Mouse (Mus musculus): ENCODE results near the gene Erfe.

Erfe gene

DNA sequence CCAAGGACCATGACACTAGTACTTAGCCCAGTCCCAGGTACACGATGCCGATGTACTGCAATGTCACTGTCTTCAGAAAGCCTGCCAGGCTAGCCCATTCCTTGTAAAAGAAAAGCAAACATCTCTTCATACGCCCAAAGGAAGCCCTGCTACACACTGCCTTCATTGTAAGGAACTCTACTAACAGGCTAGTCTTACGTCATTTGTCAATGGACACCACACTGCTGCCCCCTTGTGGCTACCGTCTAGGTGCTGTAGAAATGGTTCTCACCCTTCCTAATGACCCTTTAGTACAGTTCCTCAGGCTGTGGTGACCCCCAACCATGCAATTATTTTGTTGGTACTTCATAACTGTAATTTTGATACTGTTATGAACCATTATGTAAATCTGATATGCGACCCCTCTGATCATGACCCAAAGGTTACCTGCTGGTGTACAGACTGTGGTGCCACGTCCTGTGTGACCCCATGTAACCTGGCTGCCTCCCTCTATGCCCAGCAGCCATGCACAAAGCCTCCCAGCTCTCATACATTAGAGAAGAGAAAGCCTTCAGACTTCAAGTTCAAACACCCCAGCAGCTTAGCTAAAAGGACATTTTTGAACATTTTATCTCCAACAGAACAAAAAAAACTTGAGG is 14.3 kb downstream of the Erfe start:
- DNase-seq, result peak; percentile 77 to 91

DNA sequence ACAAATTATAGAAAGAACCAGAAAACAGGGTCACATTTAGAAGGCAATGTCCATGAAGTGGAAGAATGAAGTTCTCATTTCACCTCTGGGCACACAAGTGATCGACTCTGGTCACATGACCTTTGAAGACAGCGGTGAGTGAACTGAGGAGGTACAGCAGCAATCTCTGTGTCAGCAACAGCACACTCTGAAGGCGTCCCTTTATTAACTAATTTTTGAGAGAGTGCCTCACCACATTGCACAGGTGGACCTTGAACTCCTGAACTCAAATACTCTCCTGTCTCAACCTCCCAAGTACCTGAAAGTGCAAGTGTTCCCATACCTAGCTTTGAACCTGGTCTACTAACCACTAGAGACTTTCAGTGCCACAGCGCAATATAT is 14.9 kb downstream of the Erfe start:
- no peak for DNase-seq

GRCm38 (mm10) chr1:91390369-91390768 is 24.1 kb downstream of the Erfe start:
- peak in 1 of 2 experiments; percentile 11 for DNase-seq

- DNase-seq, result peak; percentile 17 to 41
These were observed 31.7 kb downstream of the Erfe start for GRCm38 (mm10) chr1:91397927-91398259.

DNA sequence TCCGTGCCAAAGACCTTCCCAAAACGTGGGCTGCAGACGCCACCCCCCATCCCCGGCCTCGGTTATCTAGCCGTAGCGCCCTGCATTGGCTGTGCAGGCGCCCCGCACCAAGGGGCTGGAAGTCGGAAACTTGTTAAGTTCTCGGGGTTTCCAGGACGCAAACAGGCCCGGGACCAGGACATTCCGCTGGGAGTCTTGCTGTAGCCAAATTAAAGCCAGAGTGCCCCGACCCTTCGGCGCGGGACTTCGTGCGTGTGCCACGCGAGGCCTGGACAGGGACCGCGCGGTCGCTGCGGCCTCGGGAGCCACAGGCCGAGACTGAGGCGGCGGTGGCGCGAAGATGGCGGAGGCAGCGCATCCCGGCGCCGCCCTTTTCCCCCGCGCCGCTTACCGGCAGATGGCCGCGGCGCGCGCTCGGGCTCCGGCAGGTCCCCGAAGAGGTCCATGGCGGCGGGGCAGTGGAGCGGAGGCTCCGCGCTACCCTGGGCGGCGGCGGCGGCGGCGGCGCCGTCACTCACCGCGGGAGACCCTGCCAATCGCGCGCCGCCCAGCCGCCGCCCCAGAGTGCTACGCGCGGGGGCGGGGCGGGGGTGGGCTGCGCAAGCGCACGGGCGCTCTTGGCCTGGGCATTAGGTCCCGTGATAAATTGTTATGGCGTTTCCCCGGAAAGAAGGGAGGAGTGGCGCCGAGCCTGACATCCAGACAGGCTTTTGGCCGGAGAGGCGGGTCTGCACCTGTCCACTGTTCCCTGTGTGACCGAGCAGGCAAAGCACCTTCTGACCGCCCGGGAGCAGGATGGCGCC is 32.2 kb downstream of the Erfe start, which contains the start of gene Ilkap:
TSS of gene Ilkap (minus strand) at position 556 of the 803 bp plus-strand sequence.
- DNase-seq, result peak; percentile 85 to 91

- DNase-seq, result no peak
These were observed 38.7 kb downstream of the Erfe start for GRCm38 (mm10) chr1:91404976-91405375.

GRCm38 (mm10) chr1:91405406-91406169 is 39.4 kb downstream of the Erfe start:
- peak in 1 of 2 experiments; percentile 50 for DNase-seq

- no peak for DNase-seq
These were observed 41.6 kb downstream of the Erfe start for GRCm38 (mm10) chr1:91407819-91408218.

GRCm38 (mm10) chr1:91411631-91412285 is 45.5 kb downstream of the Erfe start:
- peak in 1 of 2 experiments; percentile 56 for DNase-seq

DNA sequence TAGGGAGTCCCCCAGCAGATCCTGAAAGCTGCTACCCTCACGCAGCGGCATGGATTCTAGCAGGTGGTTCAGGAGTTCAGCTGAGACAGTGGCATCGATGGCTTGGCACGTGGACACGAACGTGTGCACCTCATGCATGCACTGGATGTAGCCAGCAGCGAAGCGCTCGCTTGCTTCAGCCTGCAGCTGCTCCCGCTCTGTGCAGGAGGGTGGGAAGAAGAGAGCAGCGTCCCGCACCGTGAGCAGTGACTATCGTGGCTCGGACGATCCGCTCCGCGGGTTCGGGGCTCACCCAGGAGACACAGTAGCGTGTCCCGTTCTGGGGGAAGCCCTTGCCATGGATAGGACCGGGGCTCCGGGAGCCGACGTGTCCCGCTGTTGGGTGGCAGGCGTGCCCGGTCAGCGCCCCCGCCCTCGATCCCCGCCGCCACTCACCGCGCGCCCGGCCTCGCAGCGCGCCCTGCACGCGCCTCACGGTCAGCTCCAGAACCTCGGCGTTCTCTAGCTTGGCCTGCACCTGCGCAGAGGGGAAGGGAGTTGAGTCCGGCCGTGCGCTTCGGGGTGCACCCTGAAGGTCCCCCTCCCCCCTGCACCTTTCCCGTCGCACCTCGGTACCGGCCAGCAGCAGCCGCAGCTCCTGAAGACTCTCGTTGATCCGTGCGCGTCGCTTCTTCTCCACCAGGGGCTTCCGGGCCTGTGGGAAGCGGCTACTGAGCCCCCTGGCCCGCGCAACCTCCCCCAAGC is 46.2 kb downstream of the Erfe start:
- peak; percentile 40 to 75 for DNase-seq

- DNase-seq, result peak; percentile 96 to 99
These were observed 46.8 kb downstream of the Erfe start for GRCm38 (mm10) chr1:91413030-91413506.

GRCm38 (mm10) chr1:91413536-91413897 is 47.3 kb downstream of the Erfe start:
- DNase-seq, result peak; percentile 77 to 90

GRCm38 (mm10) chr1:91413898-91414594 is 47.8 kb downstream of the Erfe start, which contains the start of gene Hes6:
Gene Hes6, minus strand, starts transcription at chr1:91414038.
- peak; percentile 82 to 86 for DNase-seq

- DNase-seq, result no peak
These were observed 48.7 kb downstream of the Erfe start for GRCm38 (mm10) chr1:91414903-91415302.

DNA sequence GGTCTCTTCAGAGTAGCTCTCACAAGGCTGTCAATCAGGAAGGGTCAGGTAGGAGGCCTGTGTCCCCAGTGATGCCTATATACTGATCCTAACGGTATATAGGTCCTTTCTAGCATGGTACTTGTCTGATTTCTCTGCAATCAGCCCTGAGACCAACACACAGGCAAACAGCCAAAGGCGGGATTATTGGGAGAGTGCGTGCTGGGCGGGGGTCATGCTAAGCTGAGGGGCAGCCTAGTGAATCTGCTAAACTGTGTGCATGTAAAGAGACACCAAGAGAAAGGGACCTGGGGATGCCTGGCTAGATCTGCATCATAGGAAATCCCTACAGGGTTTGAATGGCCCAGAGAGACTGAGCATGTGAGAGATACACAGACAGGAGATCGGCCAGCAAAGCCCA is 49.1 kb downstream of the Erfe start:
- no peak for DNase-seq

DNA sequence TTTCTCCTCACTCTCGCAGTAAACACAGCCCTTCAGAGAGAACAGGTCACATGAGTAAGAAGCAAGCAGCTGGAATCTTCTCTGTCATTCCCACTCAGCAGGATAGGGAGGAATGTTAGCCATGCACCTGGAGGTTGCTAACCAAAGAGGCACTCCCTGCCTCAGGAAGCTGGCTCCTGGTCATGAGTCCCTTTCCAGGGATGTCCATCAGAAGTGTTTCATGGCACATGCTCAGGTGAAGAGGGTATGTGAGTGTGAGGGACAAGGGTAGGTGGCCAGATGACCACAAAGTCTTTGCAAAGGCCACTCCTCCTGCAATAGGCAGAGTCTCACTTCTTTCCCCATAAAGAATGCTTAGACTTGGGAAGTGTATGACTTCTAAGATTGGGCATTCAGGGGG is 51.8 kb downstream of the Erfe start:
- DNase-seq, result peak in 1 of 2 experiments; percentile 17

GRCm38 (mm10) chr1:91419862-91420600 is 53.8 kb downstream of the Erfe start:
- DNase-seq, result peak in 1 of 2 experiments; percentile 46

- peak in 1 of 2 experiments; percentile 49 for DNase-seq
These were observed 54.4 kb downstream of the Erfe start for GRCm38 (mm10) chr1:91420601-91421065.
